Mouse (Mus musculus) spleen, adult 2 months (tissue): ENCODE data around the gene St6galnac1. TPM values are rescaled to one million over a fixed set of nuclear protein-coding genes. Genes with fewer than 3 reads are reported as not detected.
"Not testable (repeated sequence)": the region's sequence is repeated elsewhere in the genome, so short reads cannot be mapped to it uniquely, and the experiment has no call there.

Experiments used
- DNase-seq, 2 experiments: peaks; one replicate each; pipeline versions ENCODE4 v3.0.0 to v3.0.0-alpha.2; 2012 to 2021; ENCODE audit warnings: low spot score in 2 of 2, low read depth in 1 of 2
- H3K27ac ChIP-seq: fragments of 200-500 bp; 2 replicates; pipeline ENCODE4 v1.5.1; 2012; ENCODE audit warnings: low read length, inconsistent platforms; ENCODE audit not compliant: insufficient read depth
- H3K27me3 ChIP-seq: fragments of 200-500 bp; 2 replicates; pipeline ENCODE4 v1.6.1; 2012; ENCODE audit warnings: mild to moderate bottlenecking, moderate library complexity, low read length, inconsistent platforms; ENCODE audit not compliant: control insufficient read depth, insufficient read depth
- H3K36me3 ChIP-seq: fragments of 200-500 bp; 2 replicates; pipeline ENCODE4 v1.6.1; 2012; ENCODE audit warnings: mild to moderate bottlenecking, low read length, inconsistent platforms; ENCODE audit not compliant: control insufficient read depth, insufficient read depth
- H3K4me1 ChIP-seq: fragments of 200-500 bp; 2 replicates; pipeline ENCODE4 v1.6.1; 2011; ENCODE audit warnings: inconsistent platforms; ENCODE audit not compliant: control insufficient read depth, insufficient read depth, insufficient read length
- H3K4me3 ChIP-seq: fragments of 200-500 bp; 2 replicates; pipeline ENCODE4 v1.5.1; 2011; ENCODE audit warnings: mild to moderate bottlenecking, inconsistent platforms; ENCODE audit not compliant: insufficient read depth, insufficient read length; ENCODE audit errors: extremely low read depth
- CTCF ChIP-seq: fragments of 200-500 bp; IDR thresholded peaks from 2 replicates; pipeline ENCODE4 v1.5.1; 2011; ENCODE audit warnings: mild to moderate bottlenecking, inconsistent platforms; ENCODE audit not compliant: insufficient read depth, insufficient read length, insufficient replicate concordance; ENCODE audit errors: extremely low read depth
- POLR2A ChIP-seq: fragments of 200-500 bp; IDR thresholded peaks from 2 replicates; pipeline ENCODE4 v1.6.1; 2011; ENCODE audit warnings: low read depth, low read length, inconsistent platforms
- WGBS: fragments of 180-500 bp; shearing (Covaris S2); methylation state at CpG from one replicate; pipeline ENCODE4 v1.1.7; 2018; 5-methylcytosine and 5-hydroxymethylcytosine counted together
- polyA plus RNA-seq: library from polyadenylated mRNA; depleted of rRNA; stranded (reverse); fragments of >200 nt; gene quantifications from 2 replicates; pipeline ENCODE4 v1.2.3, GENCODE M21; 2012

Gene St6galnac1
- polyA plus RNA-seq, 1 experiment: 0.86 TPM

GRCm38 (mm10) chr11:116749733-116750132 lies 25.6 kb downstream of the St6galnac1 start:
- no peak overlapping the region for H3K4me3 ChIP-seq
- H3K4me1 ChIP-seq: no peaks in the 10 kb centered on the region
- no peaks in the 10 kb centered on the region for H3K36me3 ChIP-seq
- H3K27ac ChIP-seq: no peak overlapping the region
- WGBS: 89% methylated on average over 8 of the region's 8 CpGs
- H3K27me3 ChIP-seq: no peaks in the 10 kb centered on the region
- DNase-seq: no peak
- no peak for TF ChIP-seq CTCF

- not testable (repeated sequence) for DNase-seq, H3K27ac ChIP-seq, H3K27me3 ChIP-seq, H3K4me1 ChIP-seq, H3K4me3 ChIP-seq, H3K36me3 ChIP-seq
- 61% methylated on average over 2 of the region's 2 CpGs for WGBS
Measured at GRCm38 (mm10) chr11:116748692-116749091, 26.6 kb downstream of the St6galnac1 start.

- WGBS: 92% methylated on average over 3 of the region's 3 CpGs
- H3K27me3 ChIP-seq, H3K4me1 ChIP-seq, H3K4me3 ChIP-seq, H3K27ac ChIP-seq, DNase-seq, H3K36me3 ChIP-seq: not testable (repeated sequence)
Measured at GRCm38 (mm10) chr11:116746822-116747221, 28.5 kb downstream of the St6galnac1 start.

- not testable (repeated sequence) for H3K4me1 ChIP-seq, H3K27ac ChIP-seq
- WGBS: 68% methylated on average over 2 of the region's 2 CpGs
Measured at GRCm38 (mm10) chr11:116745457-116745856, 29.9 kb downstream of the St6galnac1 start.

GRCm38 (mm10) chr11:116738411-116738810 lies 36.9 kb downstream of the St6galnac1 start:
- 0 out of 2 replicates have a peak, but pooled peaks have one; percentile 14 for TF ChIP-seq CTCF
- no peak for TF ChIP-seq POLR2A
- H3K4me3 ChIP-seq: no peak overlapping the region
- H3K27ac ChIP-seq: no peak overlapping the region
- no peaks in the 10 kb centered on the region for H3K27me3 ChIP-seq
- 58% methylated on average over 11 of the region's 11 CpGs for WGBS
- H3K36me3 ChIP-seq: no peaks in the 10 kb centered on the region
- no peak for DNase-seq
- no peaks in the 10 kb centered on the region for H3K4me1 ChIP-seq

More at GRCm38 (mm10) chr11:116745457-116745856, 29.9 kb downstream of the St6galnac1 start:
- not testable (repeated sequence) for DNase-seq, H3K4me3 ChIP-seq, H3K36me3 ChIP-seq, H3K27me3 ChIP-seq

- TF ChIP-seq CTCF (no peak), POLR2A (no peak)
- WGBS: 64% methylated on average over 4 of the region's 4 CpGs
- H3K27ac ChIP-seq: no peak overlapping the region
- no peaks in the 10 kb centered on the region for H3K27me3 ChIP-seq
- H3K4me1 ChIP-seq: no peaks in the 10 kb centered on the region
- no peaks in the 10 kb centered on the region for H3K36me3 ChIP-seq
- no peak overlapping the region for H3K4me3 ChIP-seq
- no peak for DNase-seq
Measured at GRCm38 (mm10) chr11:116732536-116732935, 42.8 kb downstream of the St6galnac1 start.

- not testable (repeated sequence) for DNase-seq, H3K4me3 ChIP-seq, H3K4me1 ChIP-seq, H3K36me3 ChIP-seq, H3K27me3 ChIP-seq, H3K27ac ChIP-seq
- WGBS: 89% methylated on average over 6 of the region's 6 CpGs
Measured at GRCm38 (mm10) chr11:116731060-116731580, 44.2 kb downstream of the St6galnac1 start.
